Mouse (Mus musculus) CH12.LX (cell line): Measurements from ENCODE around the gene Tnp2. TPM values are rescaled to one million over a fixed set of nuclear protein-coding genes. Genes with fewer than 3 reads are reported as not detected.

ENCODE experiments used
- DNase-seq: peaks from one replicate; pipeline ENCODE4 v3.0.0-alpha.2; 2013; ENCODE audit errors: extremely low read depth
- H3K27ac ChIP-seq: 2 replicates; pipeline ENCODE4 v1.5.1; 2012; ENCODE audit warnings: low read depth, mild to moderate bottlenecking, control low read depth, moderate library complexity; ENCODE audit not compliant: insufficient read depth
- H3K27me3 ChIP-seq: replicated peaks from 2 replicates; pipeline ENCODE3; 2012; ENCODE audit warnings: inconsistent platforms
- H3K36me3 ChIP-seq, 2 experiments: replicated peaks in 1 of 2; 2 replicates each; pipeline versions ENCODE3 to v1.6.1; 2012; ENCODE audit warnings: inconsistent platforms in 1 of 2, low read length in 1 of 2, mild to moderate bottlenecking in 1 of 2, mixed read lengths in 1 of 2, moderate library complexity in 1 of 2; ENCODE audit not compliant: control insufficient read depth in 1 of 2, insufficient read depth in 1 of 2
- H3K4me1 ChIP-seq, 2 experiments: 2 replicates each; pipeline ENCODE4 v1.6.1; 2012; ENCODE audit warnings: inconsistent platforms in 1 of 2, moderate library complexity in 1 of 2; ENCODE audit not compliant: insufficient read depth in 2 of 2, control insufficient read depth in 1 of 2
- H3K4me2 ChIP-seq: 2 replicates; pipeline ENCODE4 v1.6.1; 2012; ENCODE audit warnings: low read depth, mild to moderate bottlenecking, control low read depth; ENCODE audit not compliant: poor library complexity, insufficient read depth, severe bottlenecking
- H3K4me3 ChIP-seq, 3 experiments: fragments of 150-350 bp in 1 of 3; sonication (generic) in 1 of 3; replicated peaks in 1 of 3; 2 replicates each; pipeline versions ENCODE3 to v1.5.1; 2011 to 2012; ENCODE audit warnings: low read depth in 2 of 3, low read length in 2 of 3, mild to moderate bottlenecking in 2 of 3, moderate library complexity in 2 of 3, control low read depth in 1 of 3, improper control_type of control experiment in 1 of 3, inconsistent platforms in 1 of 3, mixed read lengths in 1 of 3; ENCODE audit not compliant: poor library complexity in 1 of 3
- H3K79me2 ChIP-seq: replicated peaks from 2 replicates; pipeline ENCODE4 v1.6.1; 2012; ENCODE audit warnings: mild to moderate bottlenecking, moderate library complexity; ENCODE audit not compliant: control insufficient read depth, poor library complexity, insufficient read depth, severe bottlenecking; ENCODE audit errors: extremely low read depth
- H3K9ac ChIP-seq: 2 replicates; pipeline ENCODE4 v1.6.1; 2012; ENCODE audit warnings: low read depth, mild to moderate bottlenecking, control low read depth, moderate library complexity; ENCODE audit not compliant: insufficient read depth
- H3K9me3 ChIP-seq: replicated peaks from 2 replicates; pipeline ENCODE3; 2012; ENCODE audit warnings: low read length, inconsistent platforms, mixed read lengths
- CHD1 ChIP-seq: IDR thresholded peaks from 2 replicates; pipeline ENCODE4 v1.6.1; 2012; ENCODE audit warnings: low read depth, low read length, improper control_type of control experiment, inconsistent platforms
- CHD2 ChIP-seq: IDR thresholded peaks from 2 replicates; pipeline ENCODE4 v1.6.1; 2011; ENCODE audit warnings: low read length, improper control_type of control experiment
- GABPA ChIP-seq: IDR thresholded peaks from 2 replicates; pipeline ENCODE4 v1.6.1; 2012; ENCODE audit warnings: low read depth, low read length, improper control_type of control experiment, inconsistent platforms; ENCODE audit not compliant: insufficient replicate concordance
- IRF4 ChIP-seq: IDR thresholded peaks from 2 replicates; pipeline ENCODE4 v1.6.1; 2014; ENCODE audit warnings: low read depth, mild to moderate bottlenecking, inconsistent platforms, low read length, improper control_type of control experiment
- JUN ChIP-seq: IDR thresholded peaks from 2 replicates; pipeline ENCODE4 v1.6.1; 2011; ENCODE audit warnings: low read depth, mild to moderate bottlenecking, low read length, improper control_type of control experiment, moderate library complexity; ENCODE audit not compliant: insufficient read depth
- JUND ChIP-seq: conservative IDR thresholded peaks from 2 replicates; pipeline ENCODE4 v1.6.1; 2011; ENCODE audit warnings: low read depth, low read length, improper control_type of control experiment
- KAT2A ChIP-seq: IDR thresholded peaks from 2 replicates; pipeline ENCODE4 v1.6.1; 2012; ENCODE audit warnings: low read length, improper control_type of control experiment, inconsistent platforms; ENCODE audit not compliant: insufficient replicate concordance
- MEF2A ChIP-seq: IDR thresholded peaks from 2 replicates; pipeline ENCODE4 v1.6.1; 2014; ENCODE audit warnings: low read depth, mild to moderate bottlenecking, inconsistent platforms, low read length, improper control_type of control experiment, borderline replicate concordance
- MYC ChIP-seq: IDR thresholded peaks from 2 replicates; pipeline ENCODE4 v1.6.1; 2011; ENCODE audit warnings: low read depth, mild to moderate bottlenecking, improper control_type of control experiment, low read length
- NELFE ChIP-seq: IDR thresholded peaks from 2 replicates; pipeline ENCODE4 v1.6.1; 2011; ENCODE audit warnings: low read depth, low read length, improper control_type of control experiment
- PAX5 ChIP-seq: IDR thresholded peaks from 2 replicates; pipeline ENCODE4 v1.6.1; 2012; ENCODE audit warnings: low read length, inconsistent platforms, mixed read lengths
- POLR2AphosphoS2 ChIP-seq: IDR thresholded peaks from 2 replicates; pipeline ENCODE4 v1.6.1; 2011; ENCODE audit warnings: low read depth, low read length, improper control_type of control experiment
- SIN3A ChIP-seq: IDR thresholded peaks from 2 replicates; pipeline ENCODE4 v1.6.1; 2012; ENCODE audit warnings: low read length, improper control_type of control experiment, inconsistent platforms
- SMC3 ChIP-seq: IDR thresholded peaks from 2 replicates; pipeline ENCODE4 v1.6.1; 2011; ENCODE audit warnings: low read depth, low read length, improper control_type of control experiment
- TBP ChIP-seq: conservative IDR thresholded peaks from 2 replicates; pipeline ENCODE4 v1.6.1; 2011; ENCODE audit warnings: low read depth, low read length, improper control_type of control experiment
- TCF12 ChIP-seq: IDR thresholded peaks from 2 replicates; pipeline ENCODE4 v1.6.1; 2014; ENCODE audit warnings: low read depth, mild to moderate bottlenecking, inconsistent platforms, low read length, improper control_type of control experiment
- UBTF ChIP-seq: IDR thresholded peaks from 2 replicates; pipeline ENCODE4 v1.6.1; 2012; ENCODE audit warnings: low read depth, mild to moderate bottlenecking, inconsistent platforms, low read length, improper control_type of control experiment, moderate library complexity
- USF1 ChIP-seq: IDR thresholded peaks from 2 replicates; pipeline ENCODE4 v1.6.1; 2014; ENCODE audit warnings: low read depth, mild to moderate bottlenecking, inconsistent platforms, low read length, improper control_type of control experiment
- USF2 ChIP-seq: conservative IDR thresholded peaks from 2 replicates; pipeline ENCODE4 v1.6.1; 2011; ENCODE audit warnings: low read depth, low read length, improper control_type of control experiment
- ZC3H11A ChIP-seq: IDR thresholded peaks from 2 replicates; pipeline ENCODE4 v1.6.1; 2012; ENCODE audit warnings: low read depth, mild to moderate bottlenecking, inconsistent platforms, low read length, improper control_type of control experiment
- ZKSCAN1 ChIP-seq: IDR thresholded peaks from 2 replicates; pipeline ENCODE4 v1.6.1; 2012; ENCODE audit warnings: low read depth, inconsistent platforms, low read length, improper control_type of control experiment, borderline replicate concordance
- ZMIZ1 ChIP-seq: IDR thresholded peaks from 2 replicates; pipeline ENCODE4 v1.6.1; 2012; ENCODE audit warnings: low read depth, mild to moderate bottlenecking, inconsistent platforms, low read length, improper control_type of control experiment
- dilution Hi-C: fragments of 300-500 bp; cut with MboI; formaldehyde crosslinking; loops from 2 replicates; pipeline ENCODE4 v1.14.3; 2020; ENCODE audit warnings: low sequenced_read_pairs; ENCODE audit not compliant: extremely low pct_unique_long_range_greater_than_20kb, extremely low pct_ligation_motif_present
- in situ Hi-C: fragments of 300-500 bp; cut with MboI; formaldehyde crosslinking; loops from 3 replicates; pipeline ENCODE4 v1.14.3; 2019; ENCODE audit warnings: low sequenced_read_pairs, low pct_ligation_motif_present, low pct_unique_long_range_greater_than_20kb, mixed read lengths
- polyA plus RNA-seq: library from polyadenylated mRNA; unstranded; fragments of >175 nt; gene quantifications from 2 replicates; pipeline ENCODE4 v1.2.1, GENCODE M21; 2012; ENCODE audit warnings: low read depth; ENCODE audit not compliant: insufficient read length
- total RNA-seq, 2 experiments: library from RNA; depleted of rRNA; stranded (reverse); fragments of 300-350 nt in 1 of 2; fragments of >200 nt in 1 of 2; gene quantifications; 2 replicates each; pipeline ENCODE4 v1.2.3; 2012 to 2014

Gene Tnp2
- total and polyA plus RNA-seq, 3 experiments: 0.25 to 0.43 TPM; not detected in 1

- TF ChIP-seq UBTF (peak; percentile 84; the same call in 1 of the 2 replicates), PAX5 (no peak), ZC3H11A (no peak), SMC3 (peak; percentile 19)
These were observed 6.5 kb downstream of the Tnp2 start (continued) for GRCm38 (mm10) chr16:10781862-10782371.

- Histone ChIP-seq H3K27me3 (no peaks in the 10 kb centered on the region), H3K4me3 (no peak overlapping the region), H3K27ac (peak overlapping the region; percentile 97; the same call in 1 of the 2 replicates), H3K79me2 (peaks cover 16% of the 10 kb centered on the region), H3K36me3 (peaks cover 0 to 26% of the 10 kb centered on the region in 2 experiments), H3K9me3 (no peaks in the 10 kb centered on the region), H3K4me1 (peaks cover 23 to 67% of the 10 kb centered on the region in 2 experiments), H3K9ac (no peak overlapping the region; the same call in 1 of the 2 replicates), H3K4me2 (no peak overlapping the region)
- dilution Hi-C loops: no loop called here
- TF ChIP-seq NELFE: no peak
- TF ChIP-seq ZMIZ1: 0 out of 2 replicates have a peak, but pooled peaks have one; percentile 17
- no peak for TF ChIP-seq SIN3A
- no peak for DNase-seq
- in situ Hi-C loops: loop anchor here (5.0 kb wide), 1 partner anchor 33 kb away; no protein-coding TSS in a partner anchor
These were observed 7.8 kb downstream of the Tnp2 start for GRCm38 (mm10) chr16:10780631-10781120.

- H3K27me3 ChIP-seq: no peaks in the 10 kb centered on the region
- H3K4me3 ChIP-seq: no peak overlapping the region
- in situ Hi-C loops (no loop called here), dilution Hi-C loops (no loop called here)
- H3K9ac ChIP-seq: no peak overlapping the region
- H3K9me3 ChIP-seq: no peaks in the 10 kb centered on the region
- no peak for TF ChIP-seq CHD1
- TF ChIP-seq ZMIZ1: no peak
- TF ChIP-seq MEF2A: no peak
- no peak for TF ChIP-seq KAT2A
- no peak for TF ChIP-seq ZKSCAN1
- no peak for TF ChIP-seq PAX5
- no peak for TF ChIP-seq JUN
- no peak for TF ChIP-seq USF2
- TF ChIP-seq MYC: no peak
- no peak for TF ChIP-seq TBP
- no peak for TF ChIP-seq CHD2
- no peak for TF ChIP-seq IRF4
- no peak for TF ChIP-seq GABPA
- no peak for TF ChIP-seq TCF12
- TF ChIP-seq USF1: no peak
- TF ChIP-seq JUND: no peak
- TF ChIP-seq POLR2AphosphoS2: no peak
- peaks cover 0 to 9% of the 10 kb centered on the region in 2 experiments for H3K36me3 ChIP-seq
- H3K79me2 ChIP-seq: no peaks in the 10 kb centered on the region
- peaks cover 35 to 83% of the 10 kb centered on the region in 2 experiments for H3K4me1 ChIP-seq
- no peak overlapping the region for H3K27ac ChIP-seq
- DNase-seq: no peak
- H3K4me2 ChIP-seq: no peak overlapping the region
These were observed 10.8 kb downstream of the Tnp2 start for GRCm38 (mm10) chr16:10777579-10778160.
